Mouse (Mus musculus) urinary bladder, postnatal 4 days (tissue): Measurements from ENCODE around the gene Pptc7.

Experiments used
- DNase-seq, 2 experiments: peaks; one replicate each; pipeline ENCODE4 v3.0.0; 2021 to 2022; ENCODE audit warnings: low spot score in 2 of 2

Pptc7 gene

GRCm38 (mm10) chr5:122330269-122330668 lies 46.1 kb downstream of the Pptc7 start:
- no peak for DNase-seq

DNA sequence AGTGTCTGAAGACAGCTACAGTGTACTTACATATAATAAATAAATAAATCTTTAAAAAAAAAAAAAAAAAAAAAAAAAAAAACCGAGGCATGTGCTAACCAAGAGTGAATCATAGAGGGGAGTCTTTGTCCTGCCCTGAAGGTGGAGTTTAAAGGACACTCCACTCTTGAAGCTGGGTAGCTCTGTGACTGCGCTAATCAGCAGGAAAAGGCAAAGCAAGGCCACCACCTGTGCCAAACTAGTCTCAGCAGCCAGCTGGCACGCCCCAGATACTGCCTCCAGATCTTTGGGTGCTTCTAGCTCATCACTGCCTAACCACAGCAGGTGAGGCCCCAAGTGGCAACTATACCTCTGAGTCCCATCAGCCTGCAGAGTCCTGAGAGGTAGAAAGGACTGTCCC lies 50.5 kb downstream of the Pptc7 start:
- no peak for DNase-seq

DNA sequence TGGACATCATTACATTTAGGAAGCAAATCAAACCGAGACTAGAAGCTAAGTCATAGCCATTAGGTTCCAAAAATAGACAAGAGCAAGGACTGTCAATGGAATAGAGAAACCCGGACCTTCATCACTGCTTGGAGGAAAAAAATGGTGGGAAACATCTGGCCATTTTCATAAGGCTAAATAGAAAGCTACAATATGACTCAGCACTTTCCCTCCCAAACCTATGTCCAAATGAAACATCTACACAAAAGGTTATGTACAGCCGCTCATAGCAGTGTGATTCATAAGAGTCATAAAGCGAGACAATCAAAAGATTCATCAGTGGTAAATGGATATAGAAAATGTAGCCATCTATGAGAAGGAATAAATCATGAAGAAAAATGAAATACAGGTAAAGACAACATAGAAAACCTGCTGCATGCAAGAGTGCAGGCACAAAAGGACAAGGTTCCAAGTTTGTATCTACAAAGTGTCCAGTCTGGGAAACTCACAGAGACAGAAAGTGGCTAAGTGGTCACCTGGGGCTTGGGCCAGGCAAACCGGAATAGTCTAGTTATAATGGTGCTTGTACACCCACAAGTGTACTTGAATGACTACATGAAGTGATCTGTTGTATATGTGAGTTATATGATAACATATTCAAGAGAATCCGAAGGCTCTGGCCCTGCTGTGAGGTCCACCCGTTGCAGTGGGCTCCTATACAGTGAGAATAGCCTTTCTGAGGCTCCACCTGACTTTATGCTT lies 52.6 kb downstream of the Pptc7 start:
- DNase-seq = no peak

GRCm38 (mm10) chr5:122342874-122343273 lies 58.7 kb downstream of the Pptc7 start:
- no peak for DNase-seq

DNA sequence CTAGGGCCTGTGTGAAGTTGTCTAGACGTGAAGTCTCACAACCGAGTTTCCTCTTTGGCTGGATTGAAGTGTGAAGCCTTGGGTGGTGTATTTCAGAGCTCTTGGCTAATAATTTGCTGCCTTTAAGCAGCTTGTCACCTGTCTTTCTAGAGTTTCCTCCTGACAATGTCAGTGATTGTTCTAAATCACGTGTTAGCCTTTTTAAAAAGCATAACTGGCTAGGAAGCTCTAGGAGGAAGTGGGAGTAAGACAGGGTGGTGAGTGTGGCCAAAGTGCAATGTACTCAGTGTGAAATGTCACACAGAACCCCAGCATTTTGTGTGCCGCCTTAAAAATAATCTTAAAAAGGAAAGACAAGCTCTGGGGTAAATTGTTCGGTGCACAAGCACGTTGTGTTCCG lies 59.6 kb downstream of the Pptc7 start:
- no peak for DNase-seq

DNA sequence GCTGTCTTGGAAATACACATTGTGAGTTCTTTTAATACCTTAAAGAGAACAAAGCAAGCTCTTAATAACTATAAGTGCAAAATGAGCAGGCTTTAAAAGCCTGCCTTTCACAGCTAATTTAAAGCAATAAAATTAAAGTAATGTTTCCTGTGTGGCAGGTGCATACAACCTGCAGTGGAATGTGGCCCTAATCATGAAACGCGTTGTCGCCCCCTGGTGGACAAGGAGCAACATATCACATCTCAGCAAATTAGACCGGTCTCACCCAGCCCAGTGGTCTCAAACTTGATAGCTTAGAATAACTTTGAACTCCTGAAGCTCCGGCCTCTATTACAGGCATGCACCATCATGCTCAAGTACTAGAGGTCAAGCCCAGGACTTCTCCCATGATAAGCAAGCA lies 60.1 kb downstream of the Pptc7 start:
- peak; percentile 55 to 71 for DNase-seq

DNA sequence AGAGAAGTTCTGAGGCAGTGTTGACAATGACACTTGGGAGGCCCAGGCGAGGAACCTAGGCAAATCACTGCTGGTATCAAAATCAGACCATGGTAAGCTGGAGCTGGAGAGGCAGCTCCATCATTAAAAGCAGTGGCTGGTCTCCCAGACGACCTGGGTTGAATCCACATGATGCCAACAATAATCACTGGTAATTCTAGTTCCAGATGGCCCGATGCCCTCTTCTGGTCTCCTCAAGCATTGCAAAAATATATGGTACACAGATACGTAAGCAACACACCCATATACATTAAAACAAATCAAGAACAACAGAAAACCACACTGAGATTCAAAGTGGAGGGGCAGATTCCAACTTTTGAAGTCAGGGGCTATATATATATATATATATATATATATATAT lies 61.6 kb downstream of the Pptc7 start:
- DNase-seq = no peak

GRCm38 (mm10) chr5:122353807-122354491 lies 69.8 kb downstream of the Pptc7 start, which contains the start of the genes Rad9b and Vps29:
Gene Rad9b (minus strand): TSS chr5:122354233.
Gene Vps29 (plus strand): TSS chr5:122354369.
- DNase-seq = peak; percentile 97 to 99

DNA sequence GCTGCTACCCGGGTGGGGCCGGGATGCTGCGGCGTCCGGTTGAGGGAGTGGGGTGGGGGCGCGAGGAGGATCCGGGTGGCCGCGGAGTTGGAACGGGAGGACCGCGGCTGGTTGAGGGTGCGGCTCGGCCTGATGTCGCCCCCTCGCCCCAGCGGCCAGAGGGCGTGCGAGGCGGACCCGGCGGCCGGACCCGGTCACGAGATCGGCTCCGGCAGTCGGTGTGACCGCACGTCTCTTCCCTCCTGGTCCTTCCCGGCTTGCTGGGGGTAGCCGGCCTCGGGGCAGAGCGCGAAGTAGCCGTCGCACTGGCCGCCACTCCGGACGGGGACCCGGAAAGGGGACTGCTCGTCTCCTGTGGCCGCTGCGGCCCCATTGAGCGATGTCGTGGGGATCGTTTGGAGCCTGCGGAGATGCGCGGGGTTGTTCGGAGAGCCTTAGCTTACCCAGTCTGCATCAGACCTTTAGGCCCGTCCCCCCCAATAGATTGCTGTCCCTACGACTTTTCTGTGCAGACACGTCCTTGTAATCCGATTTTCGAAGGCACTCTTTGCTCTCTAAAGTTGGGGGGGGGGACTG lies 70.4 kb downstream of the Pptc7 start:
- DNase-seq = peak in 1 of 2 experiments; percentile 60

DNA sequence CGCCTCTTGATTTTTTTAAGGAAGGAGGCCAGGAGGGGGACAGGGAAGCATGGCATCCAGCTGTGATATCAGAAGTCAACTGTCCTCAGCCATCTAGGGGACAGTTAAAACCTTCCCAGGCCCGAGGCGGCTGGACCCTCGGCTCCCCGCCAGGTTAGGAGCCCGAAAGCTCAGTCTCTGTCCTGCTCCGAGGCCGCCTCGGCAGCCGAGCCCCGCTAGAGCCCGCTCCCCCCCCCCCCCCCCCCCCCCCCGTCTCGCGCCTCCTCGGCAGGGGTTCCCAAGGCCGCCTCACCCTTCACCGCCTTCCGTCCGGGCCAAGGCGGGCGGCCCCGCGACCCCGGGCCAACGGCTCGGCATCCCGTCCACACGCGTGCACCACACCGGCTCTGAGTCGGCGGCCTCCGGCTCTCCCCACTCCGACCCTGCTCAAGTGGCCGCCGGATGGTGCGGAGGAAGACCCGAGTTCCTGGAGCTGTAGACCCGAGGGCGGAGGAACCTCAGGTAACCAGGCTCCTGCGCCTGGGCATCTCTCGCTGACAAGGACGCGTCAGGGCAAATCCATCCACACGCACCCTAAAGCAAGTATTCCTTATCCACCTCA lies 87.5 kb downstream of the Pptc7 start, which contains the start of gene Gpn3:
Gene Gpn3, plus strand, starts transcription at position 286 of the 601 bp plus-strand sequence.
- DNase-seq = peak in 1 of 2 experiments; percentile 30

GRCm38 (mm10) chr5:122372192-122372769 lies 88.1 kb downstream of the Pptc7 start, which contains the start of gene Fam216a:
Gene Fam216a (minus strand): TSS chr5:122372364.
- DNase-seq = peak; percentile 97 to 99

- no peak for DNase-seq
These were observed 88.7 kb downstream of the Pptc7 start for GRCm38 (mm10) chr5:122372878-122373277.
